Mouse (Mus musculus) limb, embryonic 12.5 days (tissue): ENCODE results near the gene Patl1. TPM values are rescaled to one million over a fixed set of nuclear protein-coding genes. Genes with fewer than 3 reads are reported as not detected.

ENCODE experiments used
- ATAC-seq: fragments of 200-750 bp; cut with Nextera tagmentation; 2 replicates; pipeline ENCODE4 v1.8.0; 2017; ENCODE audit warnings: low read depth, moderate TSS enrichment; ENCODE audit not compliant: insufficient number of reproducible peaks, insufficient read depth, low FRiP score, low TSS enrichment
- H3K27ac ChIP-seq: fragments of 300-500 bp; sonication (generic); 2 replicates; pipeline ENCODE4 v1.5.1; 2016; ENCODE audit warnings: mild to moderate bottlenecking, moderate library complexity
- H3K27me3 ChIP-seq: fragments of 300-500 bp; sonication (generic); 2 replicates; pipeline ENCODE4 v1.6.1; 2016; ENCODE audit warnings: mild to moderate bottlenecking, moderate library complexity
- H3K36me3 ChIP-seq: fragments of 300-500 bp; sonication (generic); 2 replicates; pipeline ENCODE4 v1.6.1; 2016; ENCODE audit warnings: mild to moderate bottlenecking, moderate library complexity
- H3K4me1 ChIP-seq: fragments of 300-500 bp; sonication (generic); replicated peaks from 2 replicates; pipeline ENCODE4 v1.6.1; 2016
- H3K4me2 ChIP-seq: fragments of 300-500 bp; sonication (generic); 2 replicates; pipeline ENCODE4 v1.6.1; 2016; ENCODE audit warnings: mild to moderate bottlenecking, moderate library complexity
- H3K4me3 ChIP-seq: fragments of 300-500 bp; sonication (generic); replicated peaks from 2 replicates; pipeline ENCODE4 v1.5.1; 2016; ENCODE audit warnings: mild to moderate bottlenecking
- H3K9ac ChIP-seq: fragments of 300-500 bp; sonication (generic); replicated peaks from 2 replicates; pipeline ENCODE4 v1.6.1; 2016; ENCODE audit warnings: mild to moderate bottlenecking, moderate library complexity
- H3K9me3 ChIP-seq: fragments of 300-500 bp; sonication (generic); 2 replicates; pipeline ENCODE4 v1.6.1; 2016; ENCODE audit warnings: mild to moderate bottlenecking, moderate library complexity
- WGBS: fragments of 180-500 bp; shearing (Covaris S2); methylation state at CpG from one replicate; pipeline ENCODE4 v1.1.7; 2016; 5-methylcytosine and 5-hydroxymethylcytosine counted together
- microRNA-seq: library from miRNA; unstranded; fragments of <30 nt; microRNA quantifications from one replicate; pipeline ENCODE4, GENCODE M21; 2017
- polyA plus RNA-seq: library from polyadenylated mRNA; unstranded; fragments of >200 nt; fragmentation: Nextera tagmentation; extraction: Ambion mirVana; gene quantifications from 2 replicates; pipeline ENCODE4 v1.2.1, GENCODE M21; 2016

The Patl1 gene
- polyA plus RNA-seq, 1 experiment from 2014 or later = 17.8 TPM

DNA sequence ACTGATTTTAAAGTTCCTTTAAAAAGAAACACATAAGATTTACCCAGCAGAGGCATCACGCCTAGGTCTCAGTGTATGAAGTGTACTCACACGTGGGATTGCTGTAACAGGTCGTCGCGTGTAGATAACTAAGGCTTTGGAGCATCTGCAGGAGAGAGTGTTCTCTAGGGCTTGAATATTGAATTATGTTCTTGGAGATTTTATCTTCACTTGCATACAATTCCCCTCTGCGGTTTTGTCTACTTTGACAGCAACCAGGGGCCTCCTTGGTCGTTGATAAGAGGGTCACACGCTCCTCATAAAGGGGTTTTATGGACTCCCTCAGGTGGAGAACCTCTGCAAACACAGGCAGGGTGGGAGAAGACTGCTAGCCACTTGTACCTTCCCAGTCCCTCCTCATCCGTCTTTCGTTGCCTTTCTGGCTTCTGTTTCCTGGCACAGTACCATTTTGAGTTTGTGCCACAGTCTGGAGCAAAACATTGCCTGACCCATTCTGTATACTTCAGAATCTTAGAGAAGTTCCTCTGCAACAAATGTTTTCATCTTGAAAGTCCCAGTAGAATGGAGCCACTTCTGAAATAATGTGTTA lies 80.3 kb downstream of the Patl1 start:
- no peak overlapping the region for H3K27ac ChIP-seq
- H3K4me1 ChIP-seq = no peaks in the 10 kb centered on the region
- no peak overlapping the region for H3K9ac ChIP-seq
- ATAC-seq = no peak
- no peaks in the 10 kb centered on the region for H3K27me3 ChIP-seq
- H3K4me3 ChIP-seq = no peak overlapping the region
- no peak overlapping the region for H3K4me2 ChIP-seq
- H3K36me3 ChIP-seq = peaks cover 80% of the 10 kb centered on the region
- no peaks in the 10 kb centered on the region for H3K9me3 ChIP-seq
- WGBS = 88% methylated on average over 10 of the region's 10 CpGs

Small RNAs within 50 kb of the gene (microRNA-seq; reads per million reads assigned to microRNA genes)
- 7.7 reads per million, percentile 22 among the genes with 10 or more reads in this experiment for gene Mir6994

Other genes starting within 250 kb of the Patl1 start
- gene Oosp1, start 221.2 kb upstream of the Patl1 start, polyA plus RNA-seq = 0.63 TPM in 1 of 2 replicates, not detected in the other
- gene Oosp3, start 215.3 kb upstream of the Patl1 start, polyA plus RNA-seq = not detected in 2 replicates
- not detected in 2 replicates for gene Gif, start 164.8 kb upstream of the Patl1 start, polyA plus RNA-seq
- 45.5 and 45.6 TPM in 2 replicates for gene Mrpl16, start 142.0 kb upstream of the Patl1 start, polyA plus RNA-seq
- 5.1 and 5.8 TPM in 2 replicates for gene Stx3, start 93.0 kb upstream of the Patl1 start, polyA plus RNA-seq
- not detected in 2 replicates for gene Olfr1417, start 73.2 kb upstream of the Patl1 start, polyA plus RNA-seq
- not detected in 2 replicates for gene Olfr1418, start 51.3 kb upstream of the Patl1 start, polyA plus RNA-seq
- gene Olfr1419, start 37.3 kb upstream of the Patl1 start, polyA plus RNA-seq = not detected in 2 replicates
- 0.15 TPM in 1 of 2 replicates, not detected in the other for gene Olfr1420, start 25.8 kb upstream of the Patl1 start, polyA plus RNA-seq
- 4.9 and 5.1 TPM in 2 replicates for gene Osbp, start 53.5 kb downstream of the Patl1 start, polyA plus RNA-seq
- gene Olfr1423, start 128.9 kb downstream of the Patl1 start, polyA plus RNA-seq = 0.04 TPM in 1 of 2 replicates, not detected in the other
- not detected in 2 replicates for gene Olfr1424, start 150.3 kb downstream of the Patl1 start, polyA plus RNA-seq
- gene Olfr1425, start 165.3 kb downstream of the Patl1 start, polyA plus RNA-seq = not detected in 2 replicates
- gene Olfr1426, start 179.6 kb downstream of the Patl1 start, polyA plus RNA-seq = not detected in 2 replicates
- not detected in 2 replicates for gene Olfr1427, start 190.9 kb downstream of the Patl1 start, polyA plus RNA-seq
- gene Olfr1428, start 203.5 kb downstream of the Patl1 start, polyA plus RNA-seq = not detected in 2 replicates
- gene Olfr76, start 210.8 kb downstream of the Patl1 start, polyA plus RNA-seq = not detected in 2 replicates